Mouse (Mus musculus) liver, embryonic 14.5 days (tissue): ENCODE measurements at regions not wholly inside any gene's neighbourhood (a gene's known extent, or its start where the extent isn't known, plus 50 kb on each side); places are given as distances from the start of the nearest gene placed in this dataset.
A peak's percentile ranks its signal among the peaks of the same experiment; 100 is the strongest.

Experiments used
- ATAC-seq: fragments of 200-750 bp; cut with Nextera tagmentation; 2 replicates; pipeline ENCODE4 v1.8.0; 2017; ENCODE audit warnings: moderate number of reproducible peaks, mild to moderate bottlenecking, moderate library complexity; ENCODE audit not compliant: insufficient read depth
- DNase-seq, 3 experiments: peaks; one replicate each; pipeline ENCODE4 v3.0.0-alpha.2; 2012 to 2013; ENCODE audit warnings: low read depth in 3 of 3, low spot score in 3 of 3
- H3K27ac ChIP-seq: fragments of 300-500 bp; sonication (generic); 2 replicates; pipeline ENCODE4 v1.5.1; 2014; ENCODE audit warnings: moderate library complexity, mild to moderate bottlenecking, control low read depth, inconsistent platforms
- H3K27me3 ChIP-seq: fragments of 300-500 bp; sonication (generic); 2 replicates; pipeline ENCODE4 v1.6.1; 2014; ENCODE audit warnings: mild to moderate bottlenecking, low read length, moderate library complexity; ENCODE audit not compliant: control insufficient read depth, insufficient read depth
- H3K36me3 ChIP-seq: fragments of 300-500 bp; sonication (generic); replicated peaks from 2 replicates; pipeline ENCODE4 v1.6.1; 2014; ENCODE audit warnings: low read depth; ENCODE audit not compliant: control insufficient read depth, insufficient read depth
- H3K4me1 ChIP-seq, 2 experiments: fragments of 200-500 bp in 1 of 2; fragments of 300-500 bp in 1 of 2; sonication (generic) in 1 of 2; replicated peaks; 2 replicates each; pipeline ENCODE4 v1.6.1; 2012 to 2014; ENCODE audit warnings: antibody characterized with exemption in 1 of 2, inconsistent platforms in 1 of 2, low read length in 1 of 2; ENCODE audit not compliant: control insufficient read depth in 2 of 2, insufficient read depth in 2 of 2
- H3K4me2 ChIP-seq: fragments of 300-500 bp; sonication (generic); 2 replicates; pipeline ENCODE4 v1.6.1; 2014; ENCODE audit warnings: low read depth, mild to moderate bottlenecking, control low read depth, moderate library complexity
- H3K4me3 ChIP-seq, 2 experiments: fragments of 200-500 bp in 1 of 2; fragments of 300-500 bp in 1 of 2; sonication (generic) in 1 of 2; 2 replicates each; pipeline ENCODE4 v1.5.1; 2012 to 2014; ENCODE audit warnings: low read depth in 2 of 2, low read length in 2 of 2, mild to moderate bottlenecking in 2 of 2, control low read depth in 1 of 2, inconsistent platforms in 1 of 2, moderate library complexity in 1 of 2; ENCODE audit not compliant: insufficient read depth in 1 of 2
- H3K9ac ChIP-seq: fragments of 300-500 bp; sonication (generic); replicated peaks from 2 replicates; pipeline ENCODE4 v1.6.1; 2014; ENCODE audit warnings: mild to moderate bottlenecking, control low read depth, moderate library complexity
- H3K9me3 ChIP-seq: fragments of 300-500 bp; sonication (generic); 2 replicates; pipeline ENCODE4 v1.6.1; 2016; ENCODE audit warnings: low read length, mixed read lengths; ENCODE audit not compliant: control insufficient read depth
- CTCF ChIP-seq: IDR thresholded peaks from 2 replicates; pipeline ENCODE4 v1.5.1; 2016; ENCODE audit warnings: antibody characterized with exemption, low read depth, control low read depth
- EP300 ChIP-seq: IDR thresholded peaks from 2 replicates; pipeline ENCODE4 v1.6.1; 2016; ENCODE audit warnings: antibody characterized with exemption, low read depth
- WGBS: fragments of 180-500 bp; shearing (Covaris S2); extraction: QIAGEN DNeasy Blood & Tissue Kit; methylation state at CpG from one replicate; pipeline ENCODE4 v1.1.7; 2014; ENCODE audit not compliant: insufficient replicate concordance; 5-methylcytosine and 5-hydroxymethylcytosine counted together

- H3K4me3 ChIP-seq = no peak overlapping the region
- no peaks in the 10 kb centered on the region for H3K9me3 ChIP-seq
- H3K4me2 ChIP-seq = no peak overlapping the region
- H3K27me3 ChIP-seq = no peaks in the 10 kb centered on the region
- 50% methylated on average over 4 of the region's 4 CpGs for WGBS
- TF ChIP-seq EP300 = no peak
- no peak for TF ChIP-seq CTCF
- H3K4me1 ChIP-seq = no peaks in the 10 kb centered on the region
- no peak overlapping the region for H3K9ac ChIP-seq
- ATAC-seq (no peak), DNase-seq (no peak)
- H3K27ac ChIP-seq = no peak overlapping the region
- no peaks in the 10 kb centered on the region for H3K36me3 ChIP-seq
These were observed 334.2 kb upstream of the Diaph2 start for GRCm38 (mm10) chrX:129415326-129415725.

DNA sequence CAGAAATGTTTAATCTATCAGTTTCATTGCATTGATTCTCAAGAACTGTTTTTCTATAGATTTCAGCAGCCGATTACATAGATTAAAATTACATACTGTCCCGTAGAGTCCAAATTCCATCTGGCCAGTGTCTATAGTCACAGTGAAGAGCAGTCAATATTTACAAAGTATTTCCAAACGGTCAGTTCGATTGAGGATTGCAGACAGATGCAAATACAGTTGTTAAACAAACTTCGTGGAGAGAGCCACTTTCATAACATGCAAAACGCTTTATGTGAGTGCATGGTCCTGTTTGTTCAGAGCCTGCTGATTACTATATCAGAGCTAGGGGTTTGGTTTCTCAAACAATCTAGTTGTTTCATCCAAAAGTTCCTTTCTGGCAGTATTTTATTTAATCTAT lies 301.0 kb upstream of the Diaph2 start:
- no peak overlapping the region for H3K27ac ChIP-seq
- H3K27me3 ChIP-seq = no peaks in the 10 kb centered on the region
- no peak overlapping the region for H3K4me3 ChIP-seq
- WGBS = 73% methylated on average over 6 of the region's 6 CpGs
- no peaks in the 10 kb centered on the region for H3K36me3 ChIP-seq
- peak in 1 of 3 experiments; percentile 1 for DNase-seq
- no peak overlapping the region for H3K4me2 ChIP-seq
- ATAC-seq = peak; percentile 63
- TF ChIP-seq CTCF (no peak), EP300 (no peak)
- H3K9ac ChIP-seq = no peak overlapping the region
- H3K9me3 ChIP-seq = no peaks in the 10 kb centered on the region
- H3K4me1 ChIP-seq = no peaks in the 10 kb centered on the region

DNA sequence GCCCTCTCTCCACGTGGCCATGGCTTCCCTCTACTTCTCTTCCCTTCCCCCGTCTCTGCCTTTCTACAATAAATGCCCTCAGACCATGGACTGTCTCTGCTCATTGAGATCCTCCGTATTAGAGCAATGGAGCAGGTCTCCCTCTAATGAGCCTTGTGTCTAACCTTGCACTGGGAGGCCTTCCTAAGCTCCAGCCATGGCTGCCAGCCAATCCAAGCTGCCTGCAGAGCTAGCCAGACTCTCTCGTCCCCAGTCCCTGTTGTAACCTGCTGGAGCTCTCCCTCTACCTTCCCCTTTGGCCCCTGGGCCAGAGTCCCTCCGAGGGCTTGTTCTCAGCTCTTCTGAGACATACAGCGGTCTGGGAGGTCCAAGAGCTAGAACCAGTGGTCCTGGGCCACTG lies 273.3 kb upstream of the Diaph2 start:
- DNase-seq (no peak), ATAC-seq (no peak)
- Histone ChIP-seq H3K4me2 (no peak overlapping the region), H3K9ac (no peak overlapping the region), H3K36me3 (no peaks in the 10 kb centered on the region), H3K9me3 (no peaks in the 10 kb centered on the region), H3K27me3 (no peaks in the 10 kb centered on the region), H3K4me3 (no peak overlapping the region), H3K4me1 (no peaks in the 10 kb centered on the region), H3K27ac (no peak overlapping the region)
- TF ChIP-seq EP300 (no peak), CTCF (no peak)
- WGBS = 56% methylated on average over 6 of the region's 6 CpGs

- no peak for DNase-seq
- ATAC-seq = no peak
These were observed 255.0 kb upstream of the Diaph2 start for GRCm38 (mm10) chrX:129494562-129494961.

More at GRCm38 (mm10) chrX:129494562-129494961, 255.0 kb upstream of the Diaph2 start:
- no peaks in the 10 kb centered on the region for H3K4me1 ChIP-seq
- H3K9ac ChIP-seq = no peak overlapping the region
- H3K4me2 ChIP-seq = no peak overlapping the region
- H3K9me3 ChIP-seq = no peaks in the 10 kb centered on the region
- TF ChIP-seq EP300 (no peak), CTCF (no peak)
- H3K36me3 ChIP-seq = no peaks in the 10 kb centered on the region
- no peak overlapping the region for H3K4me3 ChIP-seq
- no peak overlapping the region for H3K27ac ChIP-seq
- no peaks in the 10 kb centered on the region for H3K27me3 ChIP-seq
- WGBS = 25% methylated on average over 2 of the region's 2 CpGs
